In genomic region chr5:15681301-15682035, GRCm38 (mm10) we compare ENCODE assay signal across 14 mouse cellular contexts. TPM values are rescaled to one million over a fixed set of nuclear protein-coding genes. Genes with fewer than 3 reads are reported as not detected.
DNase-seq lines count a peak whose midpoint lies in the region; ATAC-seq and TF ChIP-seq lines count a peak whose summit lies in the region.
"Not testable (repeated sequence)": the region's sequence is repeated elsewhere in the genome, so short reads cannot be mapped to it uniquely, and the experiment has no call there.
"Had no signal": no experiment of that assay in that cellular context is flagged by ENCODE, and none has a peak within 500 bp of the region (broad histone marks: within the 10 kb centered on the region; RNA-seq: fewer than 3 reads in every experiment).

No protein-coding gene starts in this region.

- not testable (repeated sequence) for H3K36me3 ChIP-seq in embryonic facial prominence, embryonic 11.5 days (replicated peaks; ENCODE audit: control insufficient read depth, insufficient read depth, low read depth, low read length); forebrain, embryonic 15.5 days; hindbrain, embryonic 11.5 days (ENCODE audit: control insufficient read depth, insufficient read depth, low read length); intestine, postnatal 0 days (ENCODE audit: control insufficient read depth, insufficient read depth); kidney, postnatal 0 days (ENCODE audit: insufficient read depth, low read length); limb, embryonic 13.5 days; midbrain, embryonic 11.5 days (ENCODE audit: control insufficient read depth, insufficient read depth, low read length); neural tube, embryonic 14.5 days (ENCODE audit: control insufficient read depth, insufficient read depth, low read length)

- not testable (repeated sequence) for H3K4me3 ChIP-seq in embryonic facial prominence, embryonic 11.5 days (ENCODE audit: low read depth, low read length); forebrain, embryonic 15.5 days; hindbrain, embryonic 11.5 days (ENCODE audit: low read depth, low read length); intestine, postnatal 0 days (ENCODE audit: low read depth, low read length); kidney, postnatal 0 days (replicated peaks; ENCODE audit: low read depth, low read length); limb, embryonic 13.5 days; midbrain, embryonic 11.5 days (ENCODE audit: low read depth, low read length); neural tube, embryonic 14.5 days (ENCODE audit: low read depth, low read length)

- not testable (repeated sequence) for H3K4me1 ChIP-seq in embryonic facial prominence, embryonic 11.5 days (ENCODE audit: control insufficient read depth, insufficient read depth, low read length); forebrain, embryonic 15.5 days; hindbrain, embryonic 11.5 days (replicated peaks; ENCODE audit: control insufficient read depth, insufficient read depth, low read length); intestine, postnatal 0 days (replicated peaks; ENCODE audit: control insufficient read depth, insufficient read depth, low read length); kidney, postnatal 0 days (replicated peaks; ENCODE audit: insufficient read depth, low read length); limb, embryonic 13.5 days; midbrain, embryonic 11.5 days (ENCODE audit: control insufficient read depth, insufficient read depth, low read length); neural tube, embryonic 14.5 days (ENCODE audit: control insufficient read depth, insufficient read depth, low read length)

- H3K27ac ChIP-seq in embryonic facial prominence, embryonic 11.5 days (replicated peaks; ENCODE audit: low read depth, low read length); forebrain, embryonic 15.5 days (replicated peaks); hindbrain, embryonic 11.5 days (ENCODE audit: low read depth, low read length); intestine, postnatal 0 days (ENCODE audit: low read depth, low read length); kidney, postnatal 0 days; limb, embryonic 13.5 days; midbrain, embryonic 11.5 days (ENCODE audit: low read depth, low read length); neural tube, embryonic 14.5 days (ENCODE audit: low read depth, low read length): not testable (repeated sequence)

- 77% methylated on average over 7 of the region's 10 CpGs for WGBS in embryonic facial prominence, embryonic 11.5 days
- WGBS in forebrain, embryonic 15.5 days, result 79% methylated on average over 8 of the region's 10 CpGs
- WGBS in hindbrain, embryonic 11.5 days, result 82% methylated on average over 7 of the region's 10 CpGs
- WGBS in intestine, postnatal 0 days, result 81% methylated on average over 7 of the region's 10 CpGs
- 78% methylated on average over 7 of the region's 10 CpGs for WGBS in kidney, postnatal 0 days
- WGBS in limb, embryonic 13.5 days, result 78% methylated on average over 8 of the region's 10 CpGs
- 82% methylated on average over 7 of the region's 10 CpGs for WGBS in midbrain, embryonic 11.5 days
- 84% methylated on average over 7 of the region's 10 CpGs for WGBS in neural tube, embryonic 14.5 days

- H3K9me3 ChIP-seq in embryonic facial prominence, embryonic 11.5 days (replicated peaks; ENCODE audit: control insufficient read depth, low read length); hindbrain, embryonic 11.5 days (ENCODE audit: control insufficient read depth, low read length); intestine, postnatal 0 days (ENCODE audit: control insufficient read depth); kidney, postnatal 0 days (replicated peaks; ENCODE audit: low read length); neural tube, embryonic 14.5 days (ENCODE audit: control insufficient read depth, low read length): not testable (repeated sequence)
- H3K9me3 ChIP-seq in forebrain, embryonic 15.5 days, result peaks cover 20% of the 10 kb centered on the region
- H3K9me3 ChIP-seq in limb, embryonic 13.5 days, result peaks cover 14% of the 10 kb centered on the region
- peaks cover 10% of the 10 kb centered on the region for H3K9me3 ChIP-seq in midbrain, embryonic 11.5 days (ENCODE audit: control insufficient read depth, low read length)

- not testable (repeated sequence) for H3K9ac ChIP-seq in embryonic facial prominence, embryonic 11.5 days (replicated peaks; ENCODE audit: low read length); forebrain, embryonic 15.5 days (replicated peaks); hindbrain, embryonic 11.5 days (ENCODE audit: low read depth, low read length); intestine, postnatal 0 days (ENCODE audit: low read depth, low read length); kidney, postnatal 0 days (ENCODE audit: low read depth, low read length); limb, embryonic 13.5 days; midbrain, embryonic 11.5 days (ENCODE audit: low read length); neural tube, embryonic 14.5 days (replicated peaks; ENCODE audit: low read depth, low read length)

- ATAC-seq in embryonic facial prominence, embryonic 11.5 days (replicated peaks; ENCODE audit: insufficient number of reproducible peaks, low FRiP score, low TSS enrichment, low read depth), result peak; percentile 76
- ATAC-seq in forebrain, embryonic 15.5 days (replicated peaks), result peak; percentile 61; the same call in 1 of the 2 replicates
- ATAC-seq in hindbrain, embryonic 11.5 days (ENCODE audit: low FRiP score), result peak; percentile 81
- ATAC-seq in intestine, postnatal 0 days, result peak; percentile 69
- peak; percentile 83 for ATAC-seq in kidney, postnatal 0 days (replicated peaks; ENCODE audit: low FRiP score, low read depth)
- ATAC-seq in limb, embryonic 13.5 days (ENCODE audit: low FRiP score, low read depth), result peak; percentile 75
- peak; percentile 87 for ATAC-seq in midbrain, embryonic 11.5 days (ENCODE audit: low FRiP score)
- peak; percentile 51; the same call in 1 of the 2 replicates for ATAC-seq in neural tube, embryonic 14.5 days (ENCODE audit: low read depth)

- DNase-seq in embryonic facial prominence, embryonic 11.5 days (ENCODE audit: low spot score); hindbrain, embryonic 11.5 days (ENCODE audit: low spot score); kidney, postnatal 0 days (ENCODE audit: low spot score); midbrain, embryonic 11.5 days (ENCODE audit: low spot score, missing footprints): not testable (repeated sequence)

- not testable (repeated sequence) for H3K27me3 ChIP-seq in embryonic facial prominence, embryonic 11.5 days (ENCODE audit: control insufficient read depth, insufficient read depth, low read length); forebrain, embryonic 15.5 days; hindbrain, embryonic 11.5 days (ENCODE audit: control insufficient read depth, insufficient read depth, low read length); intestine, postnatal 0 days (replicated peaks; ENCODE audit: control insufficient read depth, insufficient read depth, low read length); kidney, postnatal 0 days (ENCODE audit: insufficient read depth, low read length); limb, embryonic 13.5 days; midbrain, embryonic 11.5 days (ENCODE audit: control insufficient read depth, insufficient read depth, low read length); neural tube, embryonic 14.5 days (ENCODE audit: control insufficient read depth, insufficient read depth, low read length)

- not testable (repeated sequence) for TF ChIP-seq CTCF in intestine, postnatal 0 days (IDR thresholded peaks at IDR 0.05; ENCODE audit: low read depth); kidney, postnatal 0 days (IDR thresholded peaks at IDR 0.05; ENCODE audit: low read depth)

- H3K4me2 ChIP-seq in embryonic facial prominence, embryonic 11.5 days (ENCODE audit: low read depth, low read length); forebrain, embryonic 15.5 days (replicated peaks); hindbrain, embryonic 11.5 days (replicated peaks; ENCODE audit: low read depth, low read length); intestine, postnatal 0 days (replicated peaks; ENCODE audit: low read depth); kidney, postnatal 0 days (ENCODE audit: low read length); limb, embryonic 13.5 days (replicated peaks); midbrain, embryonic 11.5 days; neural tube, embryonic 14.5 days (ENCODE audit: low read depth, low read length): not testable (repeated sequence)

RNA-seq across cellular contexts. Expression of gene 4930572O03Rik, which starts 24.6 kb away (rescaled TPM):
- polyA plus RNA-seq in embryonic facial prominence, embryonic 11.5 days (2014; fragmentation: Nextera tagmentation; extraction: Ambion mirVana), result not detected in 2 replicates
- not detected in 2 replicates for polyA plus RNA-seq in forebrain, embryonic 15.5 days (2015; fragmentation: Nextera tagmentation; extraction: Ambion mirVana)
- not detected in 2 replicates for polyA plus RNA-seq in hindbrain, embryonic 11.5 days (2014; fragmentation: Nextera tagmentation; extraction: Ambion mirVana)
- not detected in 2 replicates for polyA plus RNA-seq in intestine, postnatal 0 days (2015; fragmentation: Nextera tagmentation; extraction: Ambion mirVana)
- polyA plus RNA-seq in kidney, postnatal 0 days (2015; fragmentation: Nextera tagmentation; extraction: Ambion mirVana), result not detected in 2 replicates
- polyA plus RNA-seq in limb, embryonic 13.5 days (2015; fragmentation: Nextera tagmentation; extraction: Ambion mirVana), result not detected in 2 replicates
- polyA plus RNA-seq in midbrain, embryonic 11.5 days (2014; fragmentation: Nextera tagmentation; extraction: Ambion mirVana), result not detected in 2 replicates
- not detected in 2 replicates for polyA plus RNA-seq in neural tube, embryonic 14.5 days (2014; fragmentation: Nextera tagmentation; extraction: Ambion mirVana)
- polyA plus RNA-seq: activated CD4-positive, CD25-positive, alpha-beta regulatory T cell, adult 4 months; erythroblast, embryonic 14.5 days; heart, embryonic 10.5 days; hindbrain, embryonic 16.5 days; liver, embryonic 12.5 days; thymus, adult 2 months had no signal

RNA-seq across cellular contexts. Expression of gene Speer4c, which starts 32.6 kb away (rescaled TPM):
- not detected in 2 replicates for polyA plus RNA-seq in embryonic facial prominence, embryonic 11.5 days (2014; fragmentation: Nextera tagmentation; extraction: Ambion mirVana)
- polyA plus RNA-seq in forebrain, embryonic 15.5 days (2015; fragmentation: Nextera tagmentation; extraction: Ambion mirVana), result not detected in 2 replicates
- polyA plus RNA-seq in hindbrain, embryonic 11.5 days (2014; fragmentation: Nextera tagmentation; extraction: Ambion mirVana), result not detected in 2 replicates
- not detected in 2 replicates for polyA plus RNA-seq in intestine, postnatal 0 days (2015; fragmentation: Nextera tagmentation; extraction: Ambion mirVana)
- polyA plus RNA-seq in kidney, postnatal 0 days (2015; fragmentation: Nextera tagmentation; extraction: Ambion mirVana), result not detected in 2 replicates
- not detected in 2 replicates for polyA plus RNA-seq in limb, embryonic 13.5 days (2015; fragmentation: Nextera tagmentation; extraction: Ambion mirVana)
- not detected in 2 replicates for polyA plus RNA-seq in midbrain, embryonic 11.5 days (2014; fragmentation: Nextera tagmentation; extraction: Ambion mirVana)
- not detected in 2 replicates for polyA plus RNA-seq in neural tube, embryonic 14.5 days (2014; fragmentation: Nextera tagmentation; extraction: Ambion mirVana)
- polyA plus RNA-seq: activated CD4-positive, CD25-positive, alpha-beta regulatory T cell, adult 4 months; erythroblast, embryonic 14.5 days; heart, embryonic 10.5 days; hindbrain, embryonic 16.5 days; liver, embryonic 12.5 days; thymus, adult 2 months had no signal
